Mouse (Mus musculus) T-helper 1 cell (primary cell): ENCODE results near the gene Inpp5f.

Experiments
- in situ Hi-C: fragments of 300-600 bp; cut with MboI, MseI; formaldehyde crosslinking; loops from one replicate; pipeline ENCODE4 v1.15.1; 2025; ENCODE audit warnings: high pct_unique_total_duplicates

Inpp5f gene

GRCm38 (mm10) chr7:128738041-128738440 lies 126.9 kb downstream of the Inpp5f start:
- in situ Hi-C loops: no loop called here

DNA sequence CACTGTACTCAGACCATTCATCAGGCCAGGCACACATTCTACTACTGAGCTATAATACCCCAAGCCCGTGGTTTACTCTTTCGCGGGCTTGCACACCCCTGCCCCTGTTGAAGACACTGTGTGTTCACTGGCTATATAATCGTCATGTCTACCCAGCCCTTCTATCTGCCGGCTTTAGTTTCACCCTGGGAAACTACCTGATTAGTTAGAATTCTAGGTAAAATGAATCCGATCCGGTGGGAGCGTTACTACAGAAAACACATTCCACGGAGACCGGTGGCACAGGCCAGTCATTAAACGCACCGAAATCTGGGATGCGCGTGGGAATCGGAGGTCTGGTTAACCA lies 128.0 kb downstream of the Inpp5f start:
- in situ Hi-C loops: no loop called here

GRCm38 (mm10) chr7:128739462-128740277 lies 128.5 kb downstream of the Inpp5f start:
- in situ Hi-C loops: no loop called here

- in situ Hi-C loops: no loop called here
Measured at GRCm38 (mm10) chr7:128740334-128740733, 129.2 kb downstream of the Inpp5f start, which contains the start of gene Mcmbp. Gene Mcmbp (minus strand): TSS chr7:128740495.

DNA sequence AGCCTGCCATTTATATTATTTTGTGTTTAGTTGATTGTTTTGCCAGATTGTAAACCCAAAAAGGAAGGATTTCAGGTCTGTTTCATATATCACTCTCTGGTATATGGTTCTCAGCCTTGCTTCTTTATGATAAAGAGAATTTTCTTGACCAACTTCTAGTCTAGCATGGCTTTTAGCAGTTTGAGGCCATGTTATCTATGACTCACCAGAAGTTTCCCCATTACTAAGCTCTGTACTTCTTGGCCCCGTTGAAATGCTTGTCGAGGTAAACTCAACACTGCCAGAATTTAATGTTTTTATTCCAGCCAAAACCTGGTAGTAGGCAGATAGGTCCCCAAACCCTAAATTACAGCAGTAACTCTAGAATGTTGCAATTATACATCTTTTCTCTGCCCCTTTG lies 132.8 kb downstream of the Inpp5f start:
- in situ Hi-C loops: no loop called here

- in situ Hi-C loops: no loop called here
Measured at GRCm38 (mm10) chr7:128744684-128745485, 133.8 kb downstream of the Inpp5f start, which contains the start of gene Sec23ip. Gene Sec23ip (plus strand): TSS chr7:128744943.
